Mouse (Mus musculus): ENCODE data around the gene 1700003E16Rik.

1700003E16Rik gene

GRCm38 (mm10) chr6:83156259-83156684 is at the start of gene 1700003E16Rik, which contains the start of gene Wdr54:
Gene 1700003E16Rik, plus strand, starts transcription at chr6:83156404.
Gene Wdr54, minus strand, starts transcription at chr6:83156397.
- peak; percentile 78 to 83 for DNase-seq

GRCm38 (mm10) chr6:83107566-83108400 is 48.4 kb upstream of the 1700003E16Rik start:
- DNase-seq, result peak; percentile 73 to 85

GRCm38 (mm10) chr6:83108762-83109668 is 47.2 kb upstream of the 1700003E16Rik start, which contains the start of gene Mrpl53:
Gene Mrpl53, plus strand, starts transcription at chr6:83109040.
- peak; percentile 90 for DNase-seq

GRCm38 (mm10) chr6:83111510-83112136 is 44.6 kb upstream of the 1700003E16Rik start:
- no peak for DNase-seq

- DNase-seq, result peak; percentile 94 to 97
These were observed 41.1 kb upstream of the 1700003E16Rik start, which contains the start of gene Mogs for GRCm38 (mm10) chr6:83115011-83115671. Gene Mogs, plus strand, starts transcription at chr6:83115496.

- no peak for DNase-seq
These were observed 40.4 kb upstream of the 1700003E16Rik start for GRCm38 (mm10) chr6:83115682-83116372.

- peak in 1 of 2 experiments; percentile 21 for DNase-seq
These were observed 39.6 kb upstream of the 1700003E16Rik start for GRCm38 (mm10) chr6:83116373-83117164.

- peak in 1 of 2 experiments; percentile 16 for DNase-seq
These were observed 39.1 kb upstream of the 1700003E16Rik start for GRCm38 (mm10) chr6:83117165-83117438.

- DNase-seq, result no peak
These were observed 38.6 kb upstream of the 1700003E16Rik start for GRCm38 (mm10) chr6:83117616-83118015.

- DNase-seq, result no peak
These were observed 37.8 kb upstream of the 1700003E16Rik start for GRCm38 (mm10) chr6:83118369-83118768.

GRCm38 (mm10) chr6:83118825-83119733 is 37.1 kb upstream of the 1700003E16Rik start:
- DNase-seq, result no peak

GRCm38 (mm10) chr6:83119734-83120051 is 36.5 kb upstream of the 1700003E16Rik start:
- DNase-seq, result peak; percentile 25 to 56

GRCm38 (mm10) chr6:83120930-83121862 is 35.0 kb upstream of the 1700003E16Rik start, which contains the start of gene Wbp1:
Gene Wbp1, minus strand, starts transcription at chr6:83121559.
- DNase-seq, result peak; percentile 92 to 93

GRCm38 (mm10) chr6:83121863-83122710 is 34.1 kb upstream of the 1700003E16Rik start:
- DNase-seq, result peak in 1 of 2 experiments; percentile 53

- DNase-seq, result no peak
These were observed 33.2 kb upstream of the 1700003E16Rik start for GRCm38 (mm10) chr6:83122961-83123360.

GRCm38 (mm10) chr6:83124851-83125312 is 31.3 kb upstream of the 1700003E16Rik start:
- peak; percentile 83 to 88 for DNase-seq

- no peak for DNase-seq
These were observed 30.9 kb upstream of the 1700003E16Rik start, which contains the start of gene Ino80b for GRCm38 (mm10) chr6:83125331-83125730. Gene Ino80b, minus strand, starts transcription at chr6:83125431.

Measured in cerebellum, postnatal 25 days (tissue).